Mouse (Mus musculus): ENCODE measurements at regions not wholly inside any gene's neighbourhood (a gene's known extent, or its start where the extent isn't known, plus 50 kb on each side); places are given as distances from the start of the nearest gene placed in this dataset.

- Histone ChIP-seq H3K27me3 (replicated peaks) (no peaks in the 10 kb centered on the region), H3K27ac (no peak overlapping the region), H3K9ac (no peak overlapping the region), H3K9me3 (no peaks in the 10 kb centered on the region), H3K4me2 (no peak overlapping the region), H3K4me1 (no peaks in the 10 kb centered on the region), H3K36me3 (no peaks in the 10 kb centered on the region), H3K4me3 (replicated peaks) (no peak overlapping the region)
- WGBS, result 75% methylated on average over 2 of the region's 2 CpGs
- no peak for ATAC-seq (ENCODE audit: insufficient read depth, low FRiP score, low read depth)
Observed at GRCm38 (mm10) chr6:94954580-94954979, 162.5 kb upstream of the Kbtbd8 start.

GRCm38 (mm10) chr6:94953658-94954057 is 163.4 kb upstream of the Kbtbd8 start:
- ATAC-seq (ENCODE audit: insufficient read depth, low FRiP score, low read depth), result no peak
- Histone ChIP-seq H3K36me3 (no peaks in the 10 kb centered on the region), H3K4me2 (no peak overlapping the region), H3K9me3 (no peaks in the 10 kb centered on the region), H3K9ac (no peak overlapping the region), H3K27ac (no peak overlapping the region), H3K4me3 (replicated peaks) (no peak overlapping the region), H3K4me1 (no peaks in the 10 kb centered on the region), H3K27me3 (replicated peaks) (no peaks in the 10 kb centered on the region)
- 82% methylated on average over 4 of the region's 4 CpGs for WGBS

- Histone ChIP-seq H3K9ac (no peak overlapping the region), H3K36me3 (no peaks in the 10 kb centered on the region), H3K4me1 (no peaks in the 10 kb centered on the region), H3K27ac (no peak overlapping the region), H3K9me3 (no peaks in the 10 kb centered on the region), H3K4me2 (no peak overlapping the region), H3K4me3 (replicated peaks) (no peak overlapping the region), H3K27me3 (replicated peaks) (no peaks in the 10 kb centered on the region)
- no peak for ATAC-seq (ENCODE audit: insufficient read depth, low FRiP score, low read depth)
- 85% methylated on average over 7 of the region's 7 CpGs for WGBS
Observed at GRCm38 (mm10) chr6:94951971-94952768, 164.9 kb upstream of the Kbtbd8 start.

GRCm38 (mm10) chr6:94950944-94951343 is 166.1 kb upstream of the Kbtbd8 start:
- no peak overlapping the region for H3K27ac ChIP-seq
- H3K9me3 ChIP-seq, result no peaks in the 10 kb centered on the region
- H3K9ac ChIP-seq, result no peak overlapping the region
- WGBS, result 80% methylated on average over 5 of the region's 5 CpGs
- no peak overlapping the region for H3K4me2 ChIP-seq
- H3K27me3 ChIP-seq (replicated peaks), result no peaks in the 10 kb centered on the region
- 0 out of 2 replicates have a peak, but pooled peaks cover 7% of the 10 kb centered on the region for H3K4me1 ChIP-seq
- H3K36me3 ChIP-seq, result no peaks in the 10 kb centered on the region
- no peak overlapping the region for H3K4me3 ChIP-seq (replicated peaks)
- ATAC-seq (ENCODE audit: insufficient read depth, low FRiP score, low read depth), result no peak

- Histone ChIP-seq H3K4me2 (no peak overlapping the region), H3K4me1 (0 out of 2 replicates have a peak, but pooled peaks cover 9% of the 10 kb centered on the region), H3K9me3 (no peaks in the 10 kb centered on the region), H3K9ac (no peak overlapping the region), H3K4me3 (replicated peaks) (no peak overlapping the region), H3K36me3 (no peaks in the 10 kb centered on the region), H3K27ac (no peak overlapping the region), H3K27me3 (replicated peaks) (no peaks in the 10 kb centered on the region)
- WGBS, result 77% methylated on average over 2 of the region's 2 CpGs
- ATAC-seq (ENCODE audit: insufficient read depth, low FRiP score, low read depth), result no peak
Observed at GRCm38 (mm10) chr6:94950319-94950718, 166.7 kb upstream of the Kbtbd8 start.

- Histone ChIP-seq H3K36me3 (no peaks in the 10 kb centered on the region), H3K4me2 (no peak overlapping the region), H3K9me3 (no peaks in the 10 kb centered on the region), H3K27me3 (replicated peaks) (no peaks in the 10 kb centered on the region), H3K4me1 (peaks cover 15% of the 10 kb centered on the region), H3K9ac (no peak overlapping the region), H3K27ac (0 out of 2 replicates have a peak overlapping the region, but pooled peaks have one; percentile 12), H3K4me3 (replicated peaks) (no peak overlapping the region)
- 54% methylated on average over 6 of the region's 6 CpGs for WGBS
- no peak for ATAC-seq (ENCODE audit: insufficient read depth, low FRiP score, low read depth)
Observed at GRCm38 (mm10) chr6:94946352-94946900, 170.6 kb upstream of the Kbtbd8 start.

- no peak overlapping the region for H3K9ac ChIP-seq
- no peaks in the 10 kb centered on the region for H3K27me3 ChIP-seq (replicated peaks)
- no peaks in the 10 kb centered on the region for H3K9me3 ChIP-seq
- ATAC-seq (ENCODE audit: insufficient read depth, low FRiP score, low read depth), result no peak
- H3K4me2 ChIP-seq, result no peak overlapping the region
- H3K36me3 ChIP-seq, result no peaks in the 10 kb centered on the region
- 80% methylated on average over 5 of the region's 5 CpGs for WGBS
- H3K27ac ChIP-seq, result no peak overlapping the region
- peaks cover 15% of the 10 kb centered on the region for H3K4me1 ChIP-seq
- no peak overlapping the region for H3K4me3 ChIP-seq (replicated peaks)
Observed at GRCm38 (mm10) chr6:94945715-94946114, 171.3 kb upstream of the Kbtbd8 start.

GRCm38 (mm10) chr6:94944196-94944595 is 172.8 kb upstream of the Kbtbd8 start:
- 19% methylated on average over 4 of the region's 4 CpGs for whole genome bisulfite sequencing
- H3K9ac ChIP-seq, result no peak overlapping the region
- no peak overlapping the region for H3K4me3 ChIP-seq (replicated peaks)
- peak overlapping the region; percentile 41; the same call in 1 of the 2 replicates for H3K27ac ChIP-seq
- no peaks in the 10 kb centered on the region for H3K9me3 ChIP-seq
- no peaks in the 10 kb centered on the region for H3K36me3 ChIP-seq
- no peaks in the 10 kb centered on the region for H3K27me3 ChIP-seq (replicated peaks)
- H3K4me2 ChIP-seq, result no peak overlapping the region
- peaks cover 15% of the 10 kb centered on the region for H3K4me1 ChIP-seq
- ATAC-seq (ENCODE audit: insufficient read depth, low FRiP score, low read depth), result peak; percentile 39; the same call in 1 of the 2 replicates

GRCm38 (mm10) chr6:94938949-94939348 is 178.1 kb upstream of the Kbtbd8 start:
- Histone ChIP-seq H3K9ac (no peak overlapping the region), H3K9me3 (no peaks in the 10 kb centered on the region), H3K4me1 (0 out of 2 replicates have a peak, but pooled peaks cover under 1% of the 10 kb centered on the region), H3K36me3 (no peaks in the 10 kb centered on the region), H3K27ac (no peak overlapping the region), H3K27me3 (replicated peaks) (no peaks in the 10 kb centered on the region), H3K4me3 (replicated peaks) (no peak overlapping the region), H3K4me2 (no peak overlapping the region)
- ATAC-seq (ENCODE audit: insufficient read depth, low FRiP score, low read depth), result no peak
- 83% methylated on average over 2 of the region's 2 CpGs for WGBS

- ATAC-seq (ENCODE audit: insufficient read depth, low FRiP score, low read depth), result no peak
- Histone ChIP-seq H3K27me3 (replicated peaks) (no peaks in the 10 kb centered on the region), H3K27ac (no peak overlapping the region), H3K4me3 (replicated peaks) (no peak overlapping the region), H3K36me3 (no peaks in the 10 kb centered on the region), H3K9me3 (no peaks in the 10 kb centered on the region), H3K4me1 (no peaks in the 10 kb centered on the region), H3K4me2 (no peak overlapping the region), H3K9ac (no peak overlapping the region)
- WGBS, result 75% methylated on average over 5 of the region's 5 CpGs
Observed at GRCm38 (mm10) chr6:94936206-94936605, 180.8 kb upstream of the Kbtbd8 start.

GRCm38 (mm10) chr6:94935706-94936105 is 181.3 kb upstream of the Kbtbd8 start:
- Histone ChIP-seq H3K27ac (no peak overlapping the region), H3K27me3 (replicated peaks) (no peaks in the 10 kb centered on the region), H3K36me3 (no peaks in the 10 kb centered on the region), H3K9ac (no peak overlapping the region), H3K4me3 (replicated peaks) (no peak overlapping the region), H3K9me3 (no peaks in the 10 kb centered on the region), H3K4me2 (no peak overlapping the region), H3K4me1 (no peaks in the 10 kb centered on the region)
- 75% methylated on average over 1 of the region's 1 CpGs for WGBS
- no peak for ATAC-seq (ENCODE audit: insufficient read depth, low FRiP score, low read depth)

- no peak overlapping the region for H3K27ac ChIP-seq
- WGBS, result 88% methylated on average over 6 of the region's 6 CpGs
- no peaks in the 10 kb centered on the region for H3K4me1 ChIP-seq
- no peak overlapping the region for H3K4me3 ChIP-seq (replicated peaks)
- H3K36me3 ChIP-seq, result no peaks in the 10 kb centered on the region
- H3K4me2 ChIP-seq, result no peak overlapping the region
- no peaks in the 10 kb centered on the region for H3K27me3 ChIP-seq (replicated peaks)
- no peak overlapping the region for H3K9ac ChIP-seq
- ATAC-seq (ENCODE audit: insufficient read depth, low FRiP score, low read depth), result no peak
- no peaks in the 10 kb centered on the region for H3K9me3 ChIP-seq
Observed at GRCm38 (mm10) chr6:94927811-94928210, 189.2 kb upstream of the Kbtbd8 start.
